Mouse (Mus musculus): ENCODE measurements around the gene Hlcs. TPM values are rescaled to one million over a fixed set of nuclear protein-coding genes. Genes with fewer than 3 reads are reported as not detected.
A peak's percentile ranks its signal among the peaks of the same experiment; 100 is the strongest.

Hlcs gene
- polyA plus RNA-seq, 1 experiment from 2014 or later: 8.4 TPM

DNA sequence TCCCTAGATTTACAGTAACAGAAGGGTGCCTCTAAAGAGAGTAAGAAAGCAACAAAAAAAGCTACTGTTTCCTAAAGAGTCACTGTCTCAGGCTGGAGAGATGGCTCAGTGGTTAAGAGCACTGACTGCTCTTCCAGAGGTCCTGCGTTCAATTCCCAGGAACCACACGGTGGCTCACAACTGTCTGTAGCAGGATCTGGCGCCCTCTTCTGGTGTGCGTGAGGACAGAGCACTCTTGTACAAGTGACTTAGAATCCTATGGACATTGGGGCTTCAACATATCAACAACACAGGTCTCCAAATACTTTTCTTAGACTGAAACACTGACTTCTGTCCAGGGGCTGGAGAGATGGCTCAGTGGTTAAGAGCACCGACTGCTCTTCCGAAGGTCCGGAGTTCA, 83.5 kb downstream of the Hlcs start:
- no peaks in the 10 kb centered on the region; the same call in 1 of the 2 replicates for H3K27me3 ChIP-seq (ENCODE audit: control insufficient read depth, insufficient read depth, low read length)
- H3K4me2 ChIP-seq (ENCODE audit: low read depth, severe bottlenecking): no peak overlapping the region
- H3K4me1 ChIP-seq (ENCODE audit: control insufficient read depth, insufficient read depth, low read length): peaks cover 19% of the 10 kb centered on the region
- no peak overlapping the region for H3K4me3 ChIP-seq (ENCODE audit: low read depth, low read length)
- ATAC-seq (ENCODE audit: insufficient number of reproducible peaks, low FRiP score, low TSS enrichment, low read depth) (no peak), DNase-seq (ENCODE audit: low spot score) (no peak)
- no peaks in the 10 kb centered on the region for H3K9me3 ChIP-seq (ENCODE audit: control insufficient read depth, low read length)
- H3K36me3 ChIP-seq (ENCODE audit: control insufficient read depth, insufficient read depth, low read length): no peaks in the 10 kb centered on the region
- no peak overlapping the region for H3K9ac ChIP-seq (ENCODE audit: low read length)
- no peak overlapping the region for H3K27ac ChIP-seq (replicated peaks; ENCODE audit: low read depth, low read length)
- 94% methylated on average over 7 of the region's 7 CpGs for whole genome bisulfite sequencing

GRCm38 (mm10) chr16:94228858-94229555, 84.4 kb downstream of the Hlcs start:
- Histone ChIP-seq H3K27me3 (ENCODE audit: control insufficient read depth, insufficient read depth, low read length) (no peaks in the 10 kb centered on the region; the same call in 1 of the 2 replicates), H3K27ac (replicated peaks; ENCODE audit: low read depth, low read length) (no peak overlapping the region), H3K4me3 (ENCODE audit: low read depth, low read length) (no peak overlapping the region), H3K4me2 (ENCODE audit: low read depth, severe bottlenecking) (no peak overlapping the region), H3K36me3 (ENCODE audit: control insufficient read depth, insufficient read depth, low read length) (no peaks in the 10 kb centered on the region), H3K9ac (ENCODE audit: low read length) (no peak overlapping the region), H3K9me3 (ENCODE audit: control insufficient read depth, low read length) (no peaks in the 10 kb centered on the region), H3K4me1 (ENCODE audit: control insufficient read depth, insufficient read depth, low read length) (peaks cover 19% of the 10 kb centered on the region; the same call in 1 of the 2 replicates)
- 91% methylated on average over 18 of the region's 18 CpGs for WGBS
- ATAC-seq (ENCODE audit: insufficient number of reproducible peaks, low FRiP score, low TSS enrichment, low read depth) (no peak), DNase-seq (ENCODE audit: low spot score) (no peak)

- Histone ChIP-seq H3K4me2 (ENCODE audit: low read depth, severe bottlenecking) (peak overlapping the region; percentile 8; the same call in 1 of the 2 replicates), H3K4me3 (ENCODE audit: low read depth, low read length) (no peak overlapping the region), H3K27me3 (ENCODE audit: control insufficient read depth, insufficient read depth, low read length) (no peaks in the 10 kb centered on the region; the same call in 1 of the 2 replicates), H3K36me3 (ENCODE audit: control insufficient read depth, insufficient read depth, low read length) (no peaks in the 10 kb centered on the region), H3K27ac (replicated peaks; ENCODE audit: low read depth, low read length) (no peak overlapping the region), H3K9ac (ENCODE audit: low read length) (no peak overlapping the region), H3K4me1 (ENCODE audit: control insufficient read depth, insufficient read depth, low read length) (peaks cover 27% of the 10 kb centered on the region), H3K9me3 (ENCODE audit: control insufficient read depth, low read length) (no peaks in the 10 kb centered on the region)
- 12% methylated on average over 18 of the region's 18 CpGs for WGBS
- DNase-seq (ENCODE audit: low spot score) (peak; percentile 90), ATAC-seq (ENCODE audit: insufficient number of reproducible peaks, low FRiP score, low TSS enrichment, low read depth) (peak; percentile 80; the same call in 1 of the 2 replicates)
Measured at GRCm38 (mm10) chr16:94227328-94228018, 85.9 kb downstream of the Hlcs start.

DNA sequence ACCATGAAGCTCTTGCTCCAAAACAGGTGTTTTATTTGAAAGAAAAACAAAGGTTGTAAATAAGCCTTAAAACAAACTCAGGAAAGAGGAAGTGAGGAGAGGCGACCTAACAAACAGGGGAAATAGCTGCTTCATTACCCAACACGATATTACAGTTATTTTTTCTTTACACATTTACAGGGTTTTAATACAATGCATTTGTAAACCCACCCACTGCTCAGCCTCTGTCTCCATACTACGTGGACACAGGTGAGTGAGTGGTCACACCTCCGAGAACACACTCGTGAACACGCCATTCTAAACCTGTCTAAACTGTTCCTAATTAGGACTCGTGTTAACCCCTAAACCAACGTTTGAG, 90.0 kb downstream of the Hlcs start:
- WGBS: 72% methylated on average over 8 of the region's 8 CpGs
- H3K4me3 ChIP-seq (ENCODE audit: low read depth, low read length): no peak overlapping the region
- H3K27me3 ChIP-seq (ENCODE audit: control insufficient read depth, insufficient read depth, low read length): no peaks in the 10 kb centered on the region; the same call in 1 of the 2 replicates
- peaks cover 26% of the 10 kb centered on the region for H3K4me1 ChIP-seq (ENCODE audit: control insufficient read depth, insufficient read depth, low read length)
- ATAC-seq (ENCODE audit: insufficient number of reproducible peaks, low FRiP score, low TSS enrichment, low read depth) (no peak), DNase-seq (ENCODE audit: low spot score) (no peak)
- no peak overlapping the region for H3K9ac ChIP-seq (ENCODE audit: low read length)
- no peak overlapping the region for H3K4me2 ChIP-seq (ENCODE audit: low read depth, severe bottlenecking)
- no peaks in the 10 kb centered on the region for H3K36me3 ChIP-seq (ENCODE audit: control insufficient read depth, insufficient read depth, low read length)
- H3K27ac ChIP-seq (replicated peaks; ENCODE audit: low read depth, low read length): no peak overlapping the region
- no peaks in the 10 kb centered on the region for H3K9me3 ChIP-seq (ENCODE audit: control insufficient read depth, low read length)

DNA sequence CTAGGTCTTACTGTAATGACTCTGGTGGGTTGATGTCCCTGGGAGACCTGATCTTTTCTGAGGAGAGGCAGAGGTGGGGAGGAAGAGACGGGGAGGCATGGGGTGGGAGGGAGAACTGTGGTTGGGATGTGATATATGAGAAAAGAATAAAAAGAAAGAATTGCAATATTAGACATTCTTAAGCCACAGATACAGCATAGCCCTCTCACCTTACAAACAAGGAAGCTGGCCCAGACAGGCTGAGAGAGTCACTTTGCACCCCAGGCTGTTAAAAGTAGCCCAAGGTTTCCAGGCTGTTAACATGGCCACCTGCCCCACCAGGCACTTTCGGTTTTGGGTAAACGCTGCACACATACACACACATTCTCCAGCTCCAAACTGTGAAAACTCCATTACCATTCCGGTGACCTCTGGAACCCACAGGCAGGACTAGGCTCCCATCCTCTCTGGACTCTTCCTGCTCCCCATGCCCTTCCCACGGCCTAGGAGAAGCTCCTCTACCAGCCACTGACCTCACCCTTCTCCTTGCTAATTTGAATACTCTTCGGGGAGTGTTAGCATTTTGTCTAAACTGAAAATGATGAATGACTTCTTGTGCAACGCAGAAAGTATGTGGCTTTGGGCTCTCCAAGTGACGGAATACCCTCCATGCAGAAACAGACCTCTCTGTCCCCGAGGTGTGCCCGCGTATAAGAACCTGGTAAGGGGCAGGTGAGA, 90.6 kb downstream of the Hlcs start:
- Histone ChIP-seq H3K9ac (ENCODE audit: low read length) (no peak overlapping the region), H3K9me3 (ENCODE audit: control insufficient read depth, low read length) (no peaks in the 10 kb centered on the region), H3K36me3 (ENCODE audit: control insufficient read depth, insufficient read depth, low read length) (no peaks in the 10 kb centered on the region), H3K27me3 (ENCODE audit: control insufficient read depth, insufficient read depth, low read length) (no peaks in the 10 kb centered on the region; the same call in 1 of the 2 replicates), H3K4me2 (ENCODE audit: low read depth, severe bottlenecking) (no peak overlapping the region), H3K4me3 (ENCODE audit: low read depth, low read length) (no peak overlapping the region), H3K27ac (replicated peaks; ENCODE audit: low read depth, low read length) (no peak overlapping the region), H3K4me1 (ENCODE audit: control insufficient read depth, insufficient read depth, low read length) (peaks cover 21% of the 10 kb centered on the region)
- 78% methylated on average over 11 of the region's 11 CpGs for WGBS
- DNase-seq (ENCODE audit: low spot score) (no peak), ATAC-seq (ENCODE audit: insufficient number of reproducible peaks, low FRiP score, low TSS enrichment, low read depth) (no peak)

- 65% methylated on average over 15 of the region's 15 CpGs for WGBS
- DNase-seq (ENCODE audit: low spot score) (no peak), ATAC-seq (ENCODE audit: insufficient number of reproducible peaks, low FRiP score, low TSS enrichment, low read depth) (peak; percentile 48; the same call in 1 of the 2 replicates)
- Histone ChIP-seq H3K36me3 (ENCODE audit: control insufficient read depth, insufficient read depth, low read length) (no peaks in the 10 kb centered on the region), H3K27ac (replicated peaks; ENCODE audit: low read depth, low read length) (no peak overlapping the region), H3K4me1 (ENCODE audit: control insufficient read depth, insufficient read depth, low read length) (peaks cover 2% of the 10 kb centered on the region), H3K4me3 (ENCODE audit: low read depth, low read length) (no peak overlapping the region), H3K9me3 (ENCODE audit: control insufficient read depth, low read length) (no peaks in the 10 kb centered on the region), H3K4me2 (ENCODE audit: low read depth, severe bottlenecking) (no peak overlapping the region), H3K9ac (ENCODE audit: low read length) (no peak overlapping the region), H3K27me3 (ENCODE audit: control insufficient read depth, insufficient read depth, low read length) (no peaks in the 10 kb centered on the region; the same call in 1 of the 2 replicates)
Measured at GRCm38 (mm10) chr16:94210689-94211357, 102.5 kb downstream of the Hlcs start.

DNA sequence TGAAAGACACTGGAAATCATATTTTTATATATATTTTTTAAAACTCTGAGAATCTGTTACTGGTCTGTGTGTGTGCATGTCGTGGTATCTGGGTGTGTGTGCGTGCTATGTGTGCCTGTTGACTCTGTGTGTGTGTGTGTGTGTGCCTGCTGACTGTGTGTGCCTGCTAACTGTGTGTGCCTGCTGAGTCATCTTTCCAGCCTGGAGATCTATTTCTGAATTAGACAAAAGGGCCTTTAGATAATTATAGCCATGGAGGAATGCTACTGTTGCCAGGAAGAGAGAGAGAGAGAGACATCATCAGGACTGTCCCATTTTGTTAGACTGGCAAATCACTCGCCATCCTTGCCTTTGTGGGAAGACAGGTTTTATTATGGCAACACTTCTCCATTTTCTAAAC, 103.7 kb downstream of the Hlcs start:
- DNase-seq (ENCODE audit: low spot score) (no peak), ATAC-seq (ENCODE audit: insufficient number of reproducible peaks, low FRiP score, low TSS enrichment, low read depth) (no peak)
- H3K9me3 ChIP-seq (ENCODE audit: control insufficient read depth, low read length): no peaks in the 10 kb centered on the region
- H3K27ac ChIP-seq (replicated peaks; ENCODE audit: low read depth, low read length): no peak overlapping the region
- no peak overlapping the region for H3K9ac ChIP-seq (ENCODE audit: low read length)
- H3K27me3 ChIP-seq (ENCODE audit: control insufficient read depth, insufficient read depth, low read length): no peaks in the 10 kb centered on the region; the same call in 1 of the 2 replicates
- H3K36me3 ChIP-seq (ENCODE audit: control insufficient read depth, insufficient read depth, low read length): no peaks in the 10 kb centered on the region
- WGBS: 91% methylated on average over 3 of the region's 3 CpGs
- H3K4me2 ChIP-seq (ENCODE audit: low read depth, severe bottlenecking): no peak overlapping the region
- no peak overlapping the region for H3K4me3 ChIP-seq (ENCODE audit: low read depth, low read length)
- H3K4me1 ChIP-seq (ENCODE audit: control insufficient read depth, insufficient read depth, low read length): peaks cover 10% of the 10 kb centered on the region; the same call in 1 of the 2 replicates

- WGBS: 88% methylated on average over 10 of the region's 10 CpGs
- no peaks in the 10 kb centered on the region for H3K9me3 ChIP-seq (ENCODE audit: control insufficient read depth, low read length)
- H3K4me1 ChIP-seq (ENCODE audit: control insufficient read depth, insufficient read depth, low read length): peaks cover 10% of the 10 kb centered on the region; the same call in 1 of the 2 replicates
- no peak overlapping the region for H3K4me3 ChIP-seq (ENCODE audit: low read depth, low read length)
- H3K27me3 ChIP-seq (ENCODE audit: control insufficient read depth, insufficient read depth, low read length): peaks cover 5% of the 10 kb centered on the region
- H3K36me3 ChIP-seq (ENCODE audit: control insufficient read depth, insufficient read depth, low read length): no peaks in the 10 kb centered on the region
- ATAC-seq (ENCODE audit: insufficient number of reproducible peaks, low FRiP score, low TSS enrichment, low read depth): no peak
- DNase-seq (ENCODE audit: low spot score): no peak
- no peak overlapping the region for H3K9ac ChIP-seq (ENCODE audit: low read length)
- no peak overlapping the region for H3K27ac ChIP-seq (replicated peaks; ENCODE audit: low read depth, low read length)
- no peak overlapping the region for H3K4me2 ChIP-seq (ENCODE audit: low read depth, severe bottlenecking)
Measured at GRCm38 (mm10) chr16:94208826-94209225, 104.5 kb downstream of the Hlcs start.
